Mouse (Mus musculus) ZHBTc4 (cell line): ENCODE measurements around the gene Cftr.

Source experiments
- DNase-seq: peaks from one replicate; pipeline ENCODE4 v3.0.0-alpha.2; 2011; ENCODE audit warnings: low read depth, low spot score

Gene Cftr

GRCm38 (mm10) chr6:18170311-18170922 is at the start of gene Cftr:
TSS of gene Cftr (plus strand) at chr6:18170687.
- DNase-seq, result peak; percentile 64

- DNase-seq, result no peak
Observed at GRCm38 (mm10) chr6:18127206-18127983, 43.1 kb upstream of the Cftr start.

DNA sequence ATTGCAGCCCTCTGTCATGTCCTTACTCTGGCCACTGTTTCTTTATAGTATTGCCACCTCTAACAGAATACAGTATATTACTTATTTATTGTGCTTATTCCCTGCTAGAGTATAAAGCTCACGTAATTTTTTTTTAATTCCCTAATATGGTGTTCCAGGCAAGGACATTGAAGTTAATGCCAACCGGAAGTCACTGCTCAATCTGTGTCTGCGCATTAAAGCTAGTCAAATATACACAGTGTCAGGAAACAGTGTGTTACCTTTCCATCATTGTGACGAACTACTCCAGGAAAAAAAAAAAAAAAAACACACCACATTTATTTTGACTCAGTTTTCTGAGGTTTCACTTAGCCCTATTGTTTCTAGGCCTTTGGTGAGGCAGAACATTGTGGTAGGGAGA is 42.4 kb upstream of the Cftr start:
- no peak for DNase-seq

- no peak for DNase-seq
Observed at GRCm38 (mm10) chr6:18135246-18135645, 35.2 kb upstream of the Cftr start.

DNA sequence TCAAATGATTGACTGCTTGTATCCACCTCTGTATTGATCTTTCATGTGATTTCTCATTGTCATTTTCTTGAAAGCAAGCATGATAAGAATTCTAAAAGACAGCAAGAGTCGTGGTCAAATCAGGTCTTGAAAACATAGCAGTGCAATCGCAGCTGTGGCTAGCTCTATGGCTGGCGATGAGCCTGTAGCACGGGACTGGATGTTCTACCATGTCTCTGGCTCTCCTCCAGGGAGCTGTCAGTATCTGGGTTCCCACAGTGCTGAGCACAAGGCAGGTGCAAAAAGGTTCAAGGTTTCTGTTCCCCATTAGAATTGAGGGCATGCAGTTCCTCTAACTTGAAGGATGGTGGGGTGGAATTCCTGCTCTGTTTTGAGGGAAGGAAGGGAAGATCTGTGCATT is 17.5 kb upstream of the Cftr start:
- no peak for DNase-seq

GRCm38 (mm10) chr6:18169618-18170017 is 869 bp upstream of the Cftr start:
- no peak for DNase-seq

DNA sequence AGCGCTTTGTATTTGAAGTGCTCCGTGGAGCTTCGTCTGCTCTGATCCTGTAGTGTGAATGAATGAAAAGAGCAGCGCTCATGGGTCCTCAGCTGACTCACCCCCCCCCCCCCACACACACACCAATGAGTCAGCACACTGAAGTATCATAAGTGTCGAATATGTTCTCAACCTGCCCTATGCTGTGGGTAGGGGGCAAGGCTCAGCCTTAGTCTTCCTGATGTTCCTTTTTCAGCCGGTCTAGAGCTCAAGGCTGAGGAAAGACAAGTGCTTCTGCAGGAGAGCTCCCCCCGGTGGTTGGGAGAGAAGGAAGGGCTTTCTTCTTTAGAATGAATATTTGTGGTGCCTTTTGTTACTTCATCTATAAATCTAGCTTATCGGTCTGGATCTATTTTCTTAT is 1.1 kb downstream of the Cftr start:
- DNase-seq, result peak; percentile 39

DNA sequence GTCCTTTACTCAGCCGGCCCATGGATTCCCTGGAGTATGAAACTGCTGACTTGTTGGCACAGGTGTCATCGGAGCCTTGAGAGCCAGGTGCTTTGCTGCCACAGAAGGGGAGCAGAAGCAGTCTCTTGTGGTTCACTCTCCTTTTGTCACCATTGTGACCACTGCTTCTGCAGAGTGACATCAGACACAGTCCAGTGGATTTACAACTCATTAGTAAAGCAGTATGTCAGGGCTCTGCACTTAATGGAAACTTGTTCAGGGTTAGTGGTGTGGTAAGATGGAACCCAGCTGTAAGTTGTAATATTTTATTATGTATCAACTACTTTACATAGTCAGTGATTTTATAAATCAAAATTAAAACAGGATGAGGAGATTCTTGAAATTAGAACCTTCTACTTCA is 7.0 kb downstream of the Cftr start:
- no peak for DNase-seq

GRCm38 (mm10) chr6:18180665-18181064 is 10.2 kb downstream of the Cftr start:
- no peak for DNase-seq

DNA sequence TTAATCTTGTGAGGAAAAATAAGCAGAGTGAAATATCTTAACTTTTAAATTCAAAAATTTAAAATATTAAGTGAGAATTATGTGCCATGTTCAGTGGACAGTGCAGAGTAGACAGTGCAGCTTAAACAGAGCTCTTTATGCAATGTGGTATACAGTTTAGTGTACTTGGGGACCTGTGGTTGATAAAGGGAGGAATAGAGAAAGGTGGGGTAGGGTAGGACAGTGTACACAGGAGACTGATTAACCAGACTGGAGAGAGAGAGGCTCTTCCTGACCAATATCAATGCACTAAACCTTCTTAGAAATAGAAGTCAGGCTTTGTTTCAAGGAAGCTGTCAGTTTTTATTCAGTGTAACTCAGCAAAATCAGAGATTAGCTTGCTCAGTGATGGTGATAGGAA is 12.4 kb downstream of the Cftr start:
- no peak for DNase-seq

GRCm38 (mm10) chr6:18220691-18221090 is 50.2 kb downstream of the Cftr start:
- DNase-seq, result no peak

- DNase-seq, result no peak
Observed at GRCm38 (mm10) chr6:18223206-18223605, 52.7 kb downstream of the Cftr start.

DNA sequence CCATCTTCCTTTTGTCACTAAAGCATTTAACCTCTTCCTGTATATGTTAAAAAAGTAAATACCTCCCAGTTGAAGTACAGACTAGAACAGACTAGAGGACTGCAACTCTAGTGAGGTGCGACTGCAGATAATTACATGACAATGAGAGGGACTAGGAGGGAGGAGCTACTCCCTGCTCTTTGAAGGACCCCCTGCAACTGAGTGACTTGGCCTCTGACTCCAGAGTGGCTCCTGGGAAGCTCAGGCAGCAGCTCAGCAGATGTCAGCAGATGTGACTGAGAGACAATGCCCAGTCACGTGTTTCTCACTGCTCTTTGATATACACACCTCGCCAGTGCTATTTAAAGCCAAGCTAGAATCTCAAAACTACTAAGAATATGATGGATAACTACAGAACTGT is 54.7 kb downstream of the Cftr start:
- DNase-seq, result peak; percentile 94

DNA sequence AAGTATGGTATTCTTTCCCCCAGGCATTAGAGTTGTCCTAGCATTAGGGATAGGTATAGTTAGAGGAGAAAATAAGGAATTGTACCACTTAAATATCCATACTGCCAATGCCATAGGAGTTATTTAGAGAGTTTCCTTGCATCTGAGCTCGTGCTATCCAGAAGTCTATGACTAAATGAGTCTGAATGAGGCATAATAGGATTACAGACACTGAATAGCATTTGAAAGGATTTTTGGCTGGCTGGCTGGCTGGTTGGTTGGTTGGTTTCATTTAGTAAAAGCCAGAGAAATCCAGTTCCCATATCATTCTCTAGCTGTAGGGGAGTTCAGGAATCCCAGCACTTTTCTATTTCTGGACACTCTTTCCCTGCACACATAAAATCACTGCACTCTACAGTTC is 76.0 kb downstream of the Cftr start:
- no peak for DNase-seq

DNA sequence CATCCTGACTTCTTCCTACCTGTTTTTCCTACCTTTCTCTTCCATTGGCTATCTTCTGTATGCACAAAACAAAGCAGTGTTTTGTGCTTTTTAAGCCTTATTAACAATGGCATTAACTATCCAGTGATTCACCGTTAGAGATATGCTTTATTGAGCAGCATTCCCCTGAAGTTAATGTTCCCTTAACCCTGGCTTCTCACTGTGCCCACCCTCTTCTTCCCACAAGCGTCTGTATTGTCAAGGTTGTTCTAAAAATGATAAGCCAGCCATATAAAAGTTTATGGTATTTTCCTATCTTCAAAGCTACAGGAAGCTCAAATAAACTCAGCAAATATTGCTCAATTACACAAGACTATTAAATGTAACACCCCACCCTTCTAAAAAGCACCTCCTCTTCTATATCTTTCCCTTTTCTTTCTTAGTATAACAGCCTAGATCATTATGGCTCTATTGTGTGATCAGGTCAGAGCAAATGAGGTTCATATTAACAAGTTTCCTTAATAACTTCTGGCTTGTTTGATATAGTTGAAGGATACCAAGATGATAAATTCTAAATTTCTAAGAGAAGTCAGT is 77.5 kb downstream of the Cftr start:
- no peak for DNase-seq

- no peak for DNase-seq
Observed at GRCm38 (mm10) chr6:18248464-18248863, 78.0 kb downstream of the Cftr start.

DNA sequence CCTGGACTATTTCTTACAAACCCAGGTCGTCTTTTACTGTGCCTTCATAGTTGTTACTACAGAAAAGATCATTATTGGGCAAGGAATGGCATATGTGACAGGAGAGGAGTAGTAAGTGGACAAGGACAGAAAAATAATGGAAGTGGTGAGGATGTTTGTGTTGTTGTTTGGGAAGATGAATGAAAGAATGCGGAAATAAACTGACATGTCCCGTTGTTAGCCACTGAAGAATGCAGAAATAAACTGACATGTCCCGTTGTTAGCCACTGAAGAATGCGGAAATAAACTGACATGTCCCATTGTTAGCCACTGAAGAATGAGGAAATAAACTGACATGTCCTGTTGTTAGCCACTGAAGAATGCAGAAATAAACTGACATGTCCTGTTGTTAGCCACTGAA is 84.1 kb downstream of the Cftr start:
- DNase-seq, result no peak

DNA sequence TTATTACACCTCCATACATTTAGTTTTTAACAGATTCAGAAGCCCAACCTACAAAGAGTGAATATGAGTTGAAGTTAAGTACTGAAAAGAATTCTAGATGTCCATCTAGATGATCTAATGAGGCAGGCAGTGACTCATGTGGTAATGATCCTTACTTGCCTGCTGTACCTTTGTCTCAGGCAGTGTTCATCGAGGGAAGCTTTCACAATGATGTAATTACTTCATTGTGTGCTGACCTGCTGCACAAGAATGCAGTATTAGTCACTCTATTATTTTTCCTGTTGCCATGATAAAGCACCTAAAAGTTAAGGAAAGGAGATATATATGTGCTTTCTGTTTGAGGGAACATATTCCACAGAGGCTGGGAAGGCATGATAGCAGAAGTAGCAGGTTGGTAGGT is 100.5 kb downstream of the Cftr start:
- DNase-seq, result no peak

DNA sequence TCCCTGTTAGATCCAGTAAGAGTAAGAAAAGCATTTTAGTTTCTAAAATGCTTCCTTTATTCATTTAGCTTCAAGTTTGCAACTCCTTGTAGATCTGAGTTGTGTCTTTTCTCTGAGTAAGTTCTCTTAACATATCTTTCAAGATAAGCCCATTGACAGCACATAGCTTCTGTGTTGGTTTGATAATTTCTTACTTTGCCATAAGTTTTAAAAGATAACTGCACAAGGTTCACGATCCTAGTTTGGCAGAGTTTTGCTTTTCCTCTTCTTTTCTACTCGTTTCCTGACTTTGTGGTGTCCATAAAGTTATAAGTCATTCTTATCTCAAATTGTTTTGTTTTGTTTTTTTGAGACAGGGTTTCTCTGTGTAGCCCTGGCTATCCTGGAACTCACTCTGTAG is 130.3 kb downstream of the Cftr start:
- no peak for DNase-seq

- no peak for DNase-seq
Observed at GRCm38 (mm10) chr6:18302105-18302504, 131.6 kb downstream of the Cftr start.

DNA sequence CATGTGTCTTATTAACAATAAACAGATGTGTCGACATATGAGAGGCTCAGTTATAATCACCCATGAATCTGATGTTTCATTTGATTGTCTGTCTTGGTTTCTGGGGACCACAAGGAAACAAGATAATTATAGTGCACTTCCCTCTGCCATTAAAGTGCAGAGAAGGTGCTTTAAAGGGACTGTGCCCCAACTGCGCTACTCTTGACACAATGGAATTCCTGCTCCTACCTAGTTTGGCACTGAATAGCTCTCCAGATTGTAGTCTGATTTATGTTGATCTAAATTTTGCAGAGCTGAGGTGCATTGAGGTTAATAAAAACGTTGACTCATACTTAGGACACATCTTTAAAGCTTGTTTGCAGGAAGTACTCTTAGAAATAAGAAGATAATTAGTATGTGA is 132.7 kb downstream of the Cftr start:
- no peak for DNase-seq

- DNase-seq, result no peak
Observed at GRCm38 (mm10) chr6:18305130-18305529, 134.6 kb downstream of the Cftr start.

GRCm38 (mm10) chr6:18310983-18311382 is 140.5 kb downstream of the Cftr start:
- no peak for DNase-seq
